Mouse (Mus musculus) cerebellum, adult 9-10 months (tissue): ENCODE measurements around the gene Sec24b.

Experiments
- DNase-seq: peaks from one replicate; pipeline ENCODE4 v3.0.0; 2022

Gene Sec24b

GRCm38 (mm10) chr3:130054587-130054986 lies 6.8 kb downstream of the Sec24b start:
- no peak for DNase-seq

DNA sequence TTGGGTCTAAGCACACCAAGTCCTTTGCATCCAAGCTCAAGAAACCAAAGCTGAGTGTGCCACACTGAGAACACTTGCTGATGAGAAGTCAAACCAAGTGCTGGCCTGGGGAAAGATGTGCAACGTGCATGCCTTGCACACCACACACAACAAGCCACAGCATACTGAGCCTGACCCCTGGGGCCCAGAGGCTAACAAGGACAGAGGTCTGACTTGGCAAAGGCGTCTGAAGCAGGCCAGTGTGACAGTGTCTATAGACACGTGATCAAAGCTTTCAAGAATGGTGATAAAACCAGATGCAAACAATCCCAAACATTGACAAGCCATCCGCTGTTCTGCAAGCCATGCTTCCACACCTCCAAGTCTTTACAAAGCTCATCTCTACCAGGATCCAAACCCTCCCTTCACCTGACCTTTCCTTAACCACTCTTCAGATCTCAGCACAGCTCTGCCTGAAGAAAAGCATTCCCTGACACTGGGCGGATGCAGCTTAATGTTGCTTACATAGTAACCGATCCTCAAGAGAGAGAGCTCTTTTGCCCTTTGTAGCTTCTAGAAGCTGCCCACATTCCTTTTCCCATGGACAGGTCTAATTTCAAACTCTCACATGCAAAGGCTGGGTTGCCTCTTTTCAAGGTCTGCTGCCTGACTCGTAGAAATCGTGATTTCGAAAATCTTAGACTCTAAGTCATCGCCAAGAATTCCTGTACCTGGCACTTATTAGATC lies 7.8 kb downstream of the Sec24b start:
- DNase-seq: no peak

GRCm38 (mm10) chr3:130052541-130053298 lies 8.6 kb downstream of the Sec24b start:
- DNase-seq: no peak

DNA sequence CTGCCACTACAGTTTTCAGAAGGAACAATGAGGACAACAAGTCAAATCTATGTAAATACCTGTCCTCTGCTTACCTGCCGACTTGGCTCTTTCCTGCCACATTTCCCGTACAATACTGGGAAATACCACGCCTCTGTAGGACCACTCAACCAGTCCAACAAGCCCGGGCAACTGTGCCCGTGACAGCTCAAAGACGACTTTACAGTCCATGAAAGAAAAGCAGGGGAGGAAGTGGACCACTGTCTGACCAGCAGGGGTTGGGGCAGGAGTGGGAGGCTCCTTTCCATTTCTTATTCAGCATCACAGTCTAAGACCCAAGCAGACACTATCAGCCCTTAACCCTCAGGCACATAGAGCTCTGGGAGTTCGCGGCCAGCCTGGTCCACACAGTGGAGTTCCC lies 9.2 kb downstream of the Sec24b start:
- no peak for DNase-seq

- no peak for DNase-seq
These were observed 20.6 kb downstream of the Sec24b start for GRCm38 (mm10) chr3:130040711-130041110.

DNA sequence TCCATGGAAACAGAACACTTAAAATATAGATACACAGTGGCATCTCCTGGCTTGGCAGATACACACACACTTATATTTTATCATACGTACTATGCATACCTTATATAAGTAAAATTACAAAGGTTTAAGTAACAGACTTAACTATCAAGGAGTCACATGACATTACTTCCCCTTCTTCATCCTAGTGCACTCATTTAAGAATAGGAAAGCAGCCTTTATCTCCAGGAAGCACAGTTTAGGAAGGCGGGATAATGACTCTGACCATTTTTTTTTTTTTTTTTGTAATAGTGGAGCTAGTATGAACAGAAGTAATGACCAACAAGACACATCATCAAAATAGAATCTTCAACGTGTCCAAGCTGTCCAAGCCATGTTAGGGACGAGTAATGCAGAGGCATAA lies 21.3 kb downstream of the Sec24b start:
- no peak for DNase-seq

GRCm38 (mm10) chr3:130028741-130029140 lies 32.6 kb downstream of the Sec24b start:
- DNase-seq: no peak

DNA sequence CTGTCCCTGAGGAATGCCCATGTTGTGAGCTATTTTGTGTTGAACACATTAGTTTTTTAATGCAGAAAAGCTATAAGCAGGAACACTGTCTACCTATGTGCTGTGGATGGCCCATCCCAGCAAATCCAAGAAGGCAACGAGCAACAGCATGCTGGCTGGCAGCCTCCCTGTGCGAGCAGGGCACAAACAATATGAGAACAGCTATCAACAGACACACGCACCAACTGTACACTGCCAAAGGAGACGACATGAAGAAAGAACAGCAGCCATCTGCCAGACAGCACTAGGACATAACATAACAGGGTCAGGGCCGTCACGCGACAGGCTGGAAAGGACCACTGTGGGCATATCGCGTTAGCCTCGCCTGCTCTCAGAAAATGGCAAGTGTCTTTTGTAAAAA lies 35.2 kb downstream of the Sec24b start:
- DNase-seq: peak; percentile 36

DNA sequence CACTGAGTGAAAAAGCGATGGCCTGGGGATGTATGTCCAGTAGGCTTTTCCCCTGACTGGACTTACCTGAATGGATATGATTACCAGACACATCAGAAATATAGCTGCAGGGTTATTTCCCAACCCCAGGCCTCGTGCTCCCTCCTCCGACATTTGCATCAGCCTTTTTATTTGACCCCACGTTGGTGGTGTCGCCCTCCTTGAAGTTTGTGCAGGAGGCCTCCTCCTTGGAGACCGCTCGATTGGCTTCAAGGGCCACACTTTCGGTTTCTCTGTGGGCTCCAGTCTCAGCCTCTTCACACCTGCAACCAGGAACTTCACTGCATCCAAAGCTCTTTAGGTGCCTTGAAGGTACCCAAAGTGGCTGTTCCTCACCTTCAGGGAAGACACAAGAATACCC lies 35.8 kb downstream of the Sec24b start:
- DNase-seq: no peak

DNA sequence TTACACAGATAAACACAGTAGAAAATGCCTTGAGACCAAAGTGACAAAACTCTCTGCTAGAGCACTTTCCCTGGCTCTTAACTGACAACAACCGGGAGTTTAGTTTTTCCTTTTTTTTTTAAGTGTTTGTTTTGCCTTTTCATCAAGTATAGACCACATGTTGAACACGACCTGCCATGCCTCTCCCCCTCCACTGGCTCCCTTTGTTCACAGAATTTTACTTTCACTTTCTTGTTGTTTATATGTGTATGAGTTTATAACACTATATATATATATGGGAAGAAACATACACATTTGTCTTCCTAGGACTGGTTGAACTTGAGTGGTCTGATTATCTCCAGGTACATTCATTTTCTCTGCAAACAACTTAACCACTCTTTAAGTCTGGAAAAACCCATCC lies 48.4 kb downstream of the Sec24b start:
- DNase-seq: no peak

GRCm38 (mm10) chr3:130011236-130011635 lies 50.1 kb downstream of the Sec24b start:
- no peak for DNase-seq

DNA sequence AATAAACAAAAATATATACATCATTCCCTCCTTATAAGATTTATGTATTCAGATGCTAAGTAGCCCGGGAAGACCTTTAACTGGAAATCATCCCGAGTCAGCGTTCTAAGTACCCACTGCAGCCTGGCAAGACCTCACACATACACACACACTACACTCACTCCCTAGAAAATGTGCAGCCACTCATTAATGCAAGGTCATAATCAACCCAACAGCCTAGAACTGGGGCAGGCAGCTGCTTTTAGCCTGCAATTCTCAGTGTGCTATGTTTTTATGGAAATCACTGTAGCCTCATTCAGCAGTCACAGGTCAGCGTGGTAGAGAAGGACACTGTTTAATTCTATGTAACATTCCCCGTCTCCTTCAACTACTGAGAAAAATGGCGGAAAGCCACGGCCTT lies 55.2 kb downstream of the Sec24b start:
- DNase-seq: no peak

GRCm38 (mm10) chr3:130000926-130001325 lies 60.4 kb downstream of the Sec24b start:
- no peak for DNase-seq

GRCm38 (mm10) chr3:129998526-129998925 lies 62.8 kb downstream of the Sec24b start:
- no peak for DNase-seq

- no peak for DNase-seq
These were observed 63.4 kb downstream of the Sec24b start for GRCm38 (mm10) chr3:129998001-129998400.

DNA sequence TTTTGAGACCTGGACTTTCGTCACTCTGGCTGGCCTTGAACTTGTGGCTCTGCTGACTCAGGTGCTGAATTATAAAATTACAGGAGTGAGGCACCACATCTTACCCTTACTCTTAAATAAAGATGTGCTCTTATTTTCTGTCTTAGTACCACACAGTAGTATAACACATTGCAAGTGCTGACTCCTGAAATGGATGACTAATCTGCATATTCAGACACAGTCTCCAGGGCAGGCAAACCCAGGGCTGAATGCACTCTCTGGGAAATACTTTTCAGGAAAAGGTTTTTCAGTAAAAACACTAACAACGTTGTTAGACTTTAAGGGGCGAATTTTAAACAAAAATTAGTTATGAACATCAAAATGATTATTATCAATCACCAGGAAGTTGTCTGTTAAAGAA lies 64.0 kb downstream of the Sec24b start:
- no peak for DNase-seq

GRCm38 (mm10) chr3:129987297-129987696 lies 74.1 kb downstream of the Sec24b start:
- DNase-seq: no peak

GRCm38 (mm10) chr3:129985335-129985734 lies 76.0 kb downstream of the Sec24b start:
- no peak for DNase-seq

GRCm38 (mm10) chr3:129984797-129985196 lies 76.6 kb downstream of the Sec24b start:
- DNase-seq: no peak

DNA sequence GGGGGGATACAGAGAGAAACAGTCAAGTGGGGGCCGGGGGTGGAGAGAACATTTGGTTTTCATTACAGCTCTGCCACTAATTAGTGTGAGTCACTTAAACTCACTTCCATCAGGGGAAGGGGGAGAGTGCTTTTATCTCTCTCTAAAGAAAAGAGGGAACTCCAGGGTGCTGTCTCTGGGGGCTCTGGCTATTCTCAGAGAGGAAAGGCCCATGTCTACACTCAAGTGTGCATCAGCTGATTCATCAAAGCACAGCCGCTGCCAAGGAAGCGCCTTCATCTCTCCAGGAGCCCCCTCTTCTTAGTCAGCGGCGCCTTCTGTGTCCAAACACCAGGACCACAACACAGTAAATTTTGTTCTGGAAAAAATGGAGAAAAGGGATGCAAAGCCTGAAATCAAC lies 79.1 kb downstream of the Sec24b start:
- DNase-seq: no peak

DNA sequence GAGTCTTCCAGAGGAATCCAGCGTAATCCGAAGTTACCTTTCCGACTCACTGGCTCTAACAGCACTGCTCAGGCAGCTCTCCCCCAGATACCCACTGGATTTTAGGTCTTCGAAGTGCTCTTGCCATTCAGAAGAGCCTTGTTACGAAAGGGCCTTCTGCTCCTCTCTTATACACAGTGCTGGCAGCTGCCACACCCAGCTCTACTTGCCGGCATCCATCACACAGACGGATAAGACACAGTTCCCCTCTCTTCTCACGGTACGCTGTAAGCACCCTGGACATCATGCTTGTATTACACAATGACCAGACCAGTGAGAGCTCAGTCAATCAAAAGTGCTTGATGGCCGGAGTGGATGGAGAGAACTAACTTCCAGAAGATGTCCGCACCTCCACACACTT lies 79.6 kb downstream of the Sec24b start:
- no peak for DNase-seq

DNA sequence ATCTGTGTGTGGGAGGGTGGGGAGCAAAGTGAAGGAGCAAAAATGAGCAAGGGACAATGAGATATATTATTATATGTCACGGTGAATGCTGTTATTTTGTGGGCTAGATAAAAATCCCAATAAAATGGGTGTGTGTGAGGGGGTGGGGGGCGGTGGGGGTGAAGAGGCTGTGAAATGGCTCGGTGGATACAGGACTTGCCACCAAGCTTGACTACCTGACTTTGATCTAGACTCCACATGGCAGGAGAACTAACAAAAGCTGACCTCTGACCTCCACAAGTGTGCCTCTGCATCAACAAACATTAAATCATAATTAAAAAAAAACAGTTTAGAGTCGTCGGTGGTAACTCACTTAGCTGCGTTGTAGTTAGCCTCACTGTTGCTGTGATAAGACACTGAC lies 81.8 kb downstream of the Sec24b start:
- DNase-seq: no peak

DNA sequence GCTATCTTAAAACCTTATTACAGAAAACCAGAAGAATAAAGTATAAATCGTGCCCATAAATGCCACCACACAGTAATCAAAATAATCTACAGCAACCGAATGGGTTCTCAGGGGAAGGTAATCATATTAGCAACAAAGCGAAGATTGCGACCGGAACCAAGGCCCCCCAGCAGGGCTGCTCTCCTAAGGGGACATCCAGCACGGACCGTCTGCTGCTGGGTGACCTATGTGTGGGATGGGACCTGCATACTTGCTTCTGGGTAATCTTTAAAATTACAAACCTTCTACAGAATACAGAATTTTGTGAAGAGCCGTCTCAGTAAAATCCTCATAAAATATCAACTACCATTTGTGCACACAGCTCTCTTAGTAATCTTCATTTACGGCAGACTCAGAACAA lies 82.6 kb downstream of the Sec24b start:
- no peak for DNase-seq

- no peak for DNase-seq
These were observed 85.0 kb downstream of the Sec24b start for GRCm38 (mm10) chr3:129976317-129976716.
